Mouse (Mus musculus) kidney, embryonic 14.5 days (tissue): ENCODE measurements around the gene Tubg2. TPM values are rescaled to one million over a fixed set of nuclear protein-coding genes. Genes with fewer than 3 reads are reported as not detected.
A peak's percentile ranks its signal among the peaks of the same experiment; 100 is the strongest.
"Not testable (repeated sequence)": the region's sequence is repeated elsewhere in the genome, so short reads cannot be mapped to it uniquely, and the experiment has no call there.

Experiments used
- ATAC-seq: fragments of 200-750 bp; cut with Nextera tagmentation; 2 replicates; pipeline ENCODE4 v1.8.0; 2017; ENCODE audit warnings: moderate number of reproducible peaks, mild to moderate bottlenecking, moderate TSS enrichment, moderate library complexity; ENCODE audit not compliant: low FRiP score, low TSS enrichment
- H3K27ac ChIP-seq: fragments of 300-500 bp; sonication (generic); 2 replicates; pipeline ENCODE4 v1.5.1; 2014; ENCODE audit warnings: low read depth, mild to moderate bottlenecking, low read length, moderate library complexity, mixed read lengths
- H3K27me3 ChIP-seq: fragments of 300-500 bp; sonication (generic); 2 replicates; pipeline ENCODE4 v1.6.1; 2014; ENCODE audit warnings: mild to moderate bottlenecking, low read length; ENCODE audit not compliant: control insufficient read depth, insufficient read depth
- H3K36me3 ChIP-seq: fragments of 300-500 bp; sonication (generic); 2 replicates; pipeline ENCODE4 v1.6.1; 2014; ENCODE audit warnings: low read length, mixed read lengths; ENCODE audit not compliant: control insufficient read depth, insufficient read depth
- H3K4me1 ChIP-seq: fragments of 300-500 bp; sonication (generic); 2 replicates; pipeline ENCODE4 v1.6.1; 2014; ENCODE audit warnings: low read length, mixed read lengths; ENCODE audit not compliant: control insufficient read depth, insufficient read depth
- H3K4me2 ChIP-seq: fragments of 300-500 bp; sonication (generic); replicated peaks from 2 replicates; pipeline ENCODE4 v1.6.1; 2014; ENCODE audit warnings: low read depth, mild to moderate bottlenecking, low read length
- H3K4me3 ChIP-seq: fragments of 300-500 bp; sonication (generic); 2 replicates; pipeline ENCODE4 v1.5.1; 2014; ENCODE audit warnings: mild to moderate bottlenecking, low read length
- H3K9ac ChIP-seq: fragments of 300-500 bp; sonication (generic); 2 replicates; pipeline ENCODE4 v1.6.1; 2014; ENCODE audit warnings: low read depth, mild to moderate bottlenecking, low read length, moderate library complexity
- H3K9me3 ChIP-seq: fragments of 300-500 bp; sonication (generic); 2 replicates; pipeline ENCODE4 v1.6.1; 2016; ENCODE audit warnings: low read length; ENCODE audit not compliant: control insufficient read depth
- WGBS: fragments of 180-500 bp; shearing (Covaris S2); extraction: QIAGEN DNeasy Blood & Tissue Kit; methylation state at CpG from one replicate; pipeline ENCODE4 v1.1.7; 2014; 5-methylcytosine and 5-hydroxymethylcytosine counted together
- polyA plus RNA-seq: library from polyadenylated mRNA; unstranded; fragments of >200 nt; fragmentation: Nextera tagmentation; extraction: Ambion mirVana; gene quantifications from 2 replicates; pipeline ENCODE4 v1.2.1, GENCODE M21; 2014

Tubg2 gene
- polyA plus RNA-seq, 1 experiment from 2014 or later = 4.5 TPM

GRCm38 (mm10) chr11:101119761-101120544, 35.8 kb upstream of the Tubg2 start, which contains the start of the genes Retreg3 and Tubg1:
Retreg3 (minus strand) TSS chr11:101119893.
Tubg1 (plus strand) TSS chr11:101119938.
- Histone ChIP-seq H3K4me2 (peak within 1 kb of the TSS; percentile 97), H3K27me3 (no peaks in the 10 kb centered on the region), H3K9ac (peak within 1 kb of the TSS; percentile 91), H3K4me1 (peaks cover 19% of the 10 kb centered on the region), H3K36me3 (peaks cover 29% of the 10 kb centered on the region; the same call in 1 of the 2 replicates), H3K9me3 (no peaks in the 10 kb centered on the region), H3K27ac (peak within 1 kb of the TSS; percentile 89), H3K4me3 (peak within 1 kb of the TSS; percentile 89)
- peak; percentile 95 for ATAC-seq
- WGBS = under 1% methylated on average over 61 of the region's 61 CpGs

DNA sequence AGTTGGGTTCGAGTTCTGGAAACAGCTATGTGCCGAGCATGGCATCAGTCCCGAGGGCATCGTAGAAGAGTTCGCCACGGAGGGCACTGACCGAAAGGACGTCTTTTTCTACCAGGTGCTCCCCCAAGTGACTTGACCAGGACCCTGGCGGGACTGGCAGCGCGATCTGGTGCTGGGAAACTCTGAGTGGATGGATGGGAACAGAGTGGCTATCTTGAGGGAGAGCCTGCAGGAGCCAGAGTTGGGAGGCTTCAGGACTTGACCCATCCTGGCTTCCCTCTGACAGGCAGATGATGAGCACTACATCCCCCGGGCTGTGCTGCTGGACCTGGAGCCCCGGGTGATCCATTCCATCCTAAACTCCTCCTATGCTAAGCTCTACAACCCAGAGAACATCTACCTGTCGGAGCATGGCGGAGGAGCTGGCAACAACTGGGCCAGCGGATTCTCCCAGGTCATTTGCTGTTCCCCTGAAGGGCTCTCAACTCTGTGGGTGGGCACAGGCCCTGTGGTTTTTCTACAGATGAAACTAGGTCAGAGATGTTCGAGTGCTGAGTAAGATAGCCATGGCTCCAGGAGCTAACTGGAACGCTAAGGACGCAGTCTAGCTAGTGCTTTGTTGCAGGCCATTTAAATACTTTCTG, 35.0 kb upstream of the Tubg2 start:
- Histone ChIP-seq H3K27me3 (no peaks in the 10 kb centered on the region), H3K27ac (peak overlapping the region; percentile 89), H3K36me3 (peaks cover 34% of the 10 kb centered on the region; the same call in 1 of the 2 replicates), H3K9ac (peak overlapping the region; percentile 86), H3K9me3 (no peaks in the 10 kb centered on the region), H3K4me2 (peak overlapping the region; percentile 97), H3K4me3 (peak overlapping the region; percentile 89), H3K4me1 (peaks cover 18% of the 10 kb centered on the region)
- ATAC-seq = no peak
- WGBS = 23% methylated on average over 19 of the region's 19 CpGs

GRCm38 (mm10) chr11:101124494-101124893, 31.2 kb upstream of the Tubg2 start:
- ATAC-seq, H3K4me3 ChIP-seq, H3K4me2 ChIP-seq, H3K27ac ChIP-seq, H3K9me3 ChIP-seq, H3K27me3 ChIP-seq, H3K9ac ChIP-seq, H3K4me1 ChIP-seq: not testable (repeated sequence)
- WGBS = 90% methylated on average over 8 of the region's 8 CpGs
- H3K36me3 ChIP-seq = peaks cover 39% of the 10 kb centered on the region

DNA sequence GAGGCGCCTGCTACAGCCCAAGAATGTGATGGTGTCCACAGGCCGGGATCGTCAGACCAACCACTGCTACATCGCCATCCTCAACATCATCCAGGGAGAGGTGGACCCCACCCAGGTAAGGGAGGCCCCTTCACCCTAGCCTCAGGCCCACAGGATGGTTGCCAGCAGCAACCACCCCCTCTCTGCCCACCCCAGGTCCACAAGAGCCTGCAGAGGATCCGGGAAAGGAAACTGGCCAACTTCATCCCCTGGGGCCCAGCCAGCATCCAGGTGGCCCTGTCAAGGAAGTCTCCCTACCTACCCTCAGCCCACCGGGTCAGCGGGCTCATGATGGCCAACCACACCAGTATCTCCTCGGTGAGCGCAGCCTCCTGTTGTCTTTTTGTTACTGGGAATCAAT, 30.7 kb upstream of the Tubg2 start:
- H3K4me3 ChIP-seq, H3K27ac ChIP-seq, H3K4me1 ChIP-seq, H3K9me3 ChIP-seq, H3K4me2 ChIP-seq, H3K9ac ChIP-seq, ATAC-seq, H3K27me3 ChIP-seq: not testable (repeated sequence)
- 98% methylated on average over 5 of the region's 9 CpGs for WGBS
- peaks cover 39% of the 10 kb centered on the region for H3K36me3 ChIP-seq

DNA sequence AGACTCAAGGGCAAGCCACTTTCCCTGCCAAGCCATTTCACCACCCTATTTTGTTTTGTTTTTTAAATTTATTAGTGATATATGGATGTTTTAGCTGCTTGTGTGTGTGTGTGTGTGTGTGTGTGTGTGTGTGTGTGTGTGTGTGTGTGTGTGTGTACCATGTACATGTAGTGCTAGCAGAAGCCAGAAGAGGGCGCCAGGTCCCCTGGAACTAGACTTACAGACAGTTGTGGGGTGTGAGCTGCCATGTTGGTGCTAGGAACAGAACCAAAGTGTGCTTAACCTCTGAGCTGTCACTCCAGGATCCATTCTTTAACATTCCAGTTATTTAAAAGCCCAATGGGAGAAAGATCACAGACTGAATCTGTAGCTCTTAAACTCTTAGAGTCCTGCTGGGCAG, 28.6 kb upstream of the Tubg2 start:
- Histone ChIP-seq H3K4me1 (no peaks in the 10 kb centered on the region), H3K27me3 (no peaks in the 10 kb centered on the region), H3K27ac (no peak overlapping the region), H3K9ac (no peak overlapping the region), H3K4me3 (no peak overlapping the region), H3K9me3 (peaks cover 5% of the 10 kb centered on the region; the same call in 1 of the 2 replicates), H3K36me3 (peaks cover 39% of the 10 kb centered on the region), H3K4me2 (no peak overlapping the region)
- ATAC-seq = no peak
- WGBS = 76% methylated on average over 1 of the region's 1 CpGs

DNA sequence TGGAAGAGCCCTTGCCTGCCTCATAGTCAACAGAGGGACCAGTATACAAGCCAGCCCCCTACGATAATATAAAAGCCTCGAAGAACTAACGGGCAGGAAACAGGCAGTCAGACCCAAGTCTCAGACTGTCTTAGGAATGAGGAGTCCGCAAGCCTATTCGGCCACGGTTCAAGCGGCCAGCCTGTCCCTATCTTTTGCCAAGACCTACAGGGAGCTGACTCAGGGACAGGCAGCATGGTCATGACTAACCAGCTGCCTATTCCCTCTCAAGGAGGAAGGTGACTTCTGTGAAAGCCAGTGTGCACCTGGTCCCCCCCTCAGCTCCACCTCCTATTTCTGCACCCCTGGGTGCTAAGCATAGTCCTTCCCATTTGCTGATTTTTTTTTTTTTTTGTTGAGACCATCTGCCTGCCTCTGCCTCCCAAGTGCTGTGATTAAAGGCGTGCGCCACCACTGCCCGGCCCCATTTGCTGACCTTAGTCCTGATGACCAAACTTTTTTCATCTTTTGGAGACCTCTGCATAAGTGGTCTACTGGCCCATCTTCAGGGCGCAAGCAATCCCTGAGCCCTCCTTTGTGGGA, 26.6 kb upstream of the Tubg2 start:
- peaks cover 5% of the 10 kb centered on the region; the same call in 1 of the 2 replicates for H3K9me3 ChIP-seq
- no peak overlapping the region for H3K4me2 ChIP-seq
- peaks cover 20% of the 10 kb centered on the region for H3K36me3 ChIP-seq
- no peak overlapping the region for H3K27ac ChIP-seq
- no peak for ATAC-seq
- H3K4me3 ChIP-seq = no peak overlapping the region
- no peaks in the 10 kb centered on the region for H3K27me3 ChIP-seq
- no peak overlapping the region for H3K9ac ChIP-seq
- WGBS = 83% methylated on average over 11 of the region's 11 CpGs
- no peaks in the 10 kb centered on the region for H3K4me1 ChIP-seq

- H3K27ac ChIP-seq = no peak overlapping the region
- ATAC-seq = no peak
- no peak overlapping the region for H3K9ac ChIP-seq
- H3K4me2 ChIP-seq = no peak overlapping the region
- H3K4me3 ChIP-seq = no peak overlapping the region
- no peaks in the 10 kb centered on the region for H3K4me1 ChIP-seq
- no peaks in the 10 kb centered on the region for H3K27me3 ChIP-seq
- H3K9me3 ChIP-seq = peaks cover 5% of the 10 kb centered on the region; the same call in 1 of the 2 replicates
- peaks cover 15% of the 10 kb centered on the region for H3K36me3 ChIP-seq
- WGBS = 37% methylated on average over 18 of the region's 18 CpGs
These were observed 25.5 kb upstream of the Tubg2 start for GRCm38 (mm10) chr11:101130056-101130756.

DNA sequence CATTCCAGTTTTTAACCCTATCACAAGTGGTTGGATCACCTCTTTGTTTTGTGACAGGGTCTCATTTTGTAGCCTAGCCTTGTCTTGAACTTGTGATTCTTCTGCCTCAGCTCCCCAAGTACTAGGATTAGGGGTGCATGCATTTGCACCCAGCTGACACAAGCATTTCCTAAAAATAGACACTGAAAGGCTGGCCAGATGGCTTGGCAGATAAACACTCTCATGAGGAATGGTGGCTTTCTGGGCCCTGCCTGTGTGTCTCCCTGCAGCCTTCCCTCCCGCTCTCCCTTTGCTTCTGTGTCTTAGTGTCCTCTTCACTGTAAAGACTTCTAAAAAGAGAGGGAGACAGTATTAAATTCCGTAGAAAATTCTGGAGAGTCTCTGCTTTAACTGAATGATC, 24.5 kb upstream of the Tubg2 start:
- H3K27ac ChIP-seq = no peak overlapping the region
- no peak for ATAC-seq
- H3K4me3 ChIP-seq = no peak overlapping the region
- peaks cover 5% of the 10 kb centered on the region; the same call in 1 of the 2 replicates for H3K9me3 ChIP-seq
- H3K4me1 ChIP-seq = no peaks in the 10 kb centered on the region
- H3K4me2 ChIP-seq = no peak overlapping the region
- H3K27me3 ChIP-seq = no peaks in the 10 kb centered on the region
- H3K36me3 ChIP-seq = peaks cover 6% of the 10 kb centered on the region
- H3K9ac ChIP-seq = no peak overlapping the region
- WGBS = 87% methylated on average over 2 of the region's 2 CpGs
